Mouse (Mus musculus) liver, postnatal 0 days (tissue): ENCODE data around the gene Asb8.

Experiments used
- CTCF ChIP-seq: sonication (generic); IDR thresholded peaks from 2 replicates; pipeline ENCODE4 v1.5.1; 2016; ENCODE audit warnings: antibody characterized with exemption, low read depth
- EP300 ChIP-seq: IDR thresholded peaks from 2 replicates; pipeline ENCODE4 v1.6.1; 2016; ENCODE audit warnings: antibody characterized with exemption, low read depth, mild to moderate bottlenecking

DNA sequence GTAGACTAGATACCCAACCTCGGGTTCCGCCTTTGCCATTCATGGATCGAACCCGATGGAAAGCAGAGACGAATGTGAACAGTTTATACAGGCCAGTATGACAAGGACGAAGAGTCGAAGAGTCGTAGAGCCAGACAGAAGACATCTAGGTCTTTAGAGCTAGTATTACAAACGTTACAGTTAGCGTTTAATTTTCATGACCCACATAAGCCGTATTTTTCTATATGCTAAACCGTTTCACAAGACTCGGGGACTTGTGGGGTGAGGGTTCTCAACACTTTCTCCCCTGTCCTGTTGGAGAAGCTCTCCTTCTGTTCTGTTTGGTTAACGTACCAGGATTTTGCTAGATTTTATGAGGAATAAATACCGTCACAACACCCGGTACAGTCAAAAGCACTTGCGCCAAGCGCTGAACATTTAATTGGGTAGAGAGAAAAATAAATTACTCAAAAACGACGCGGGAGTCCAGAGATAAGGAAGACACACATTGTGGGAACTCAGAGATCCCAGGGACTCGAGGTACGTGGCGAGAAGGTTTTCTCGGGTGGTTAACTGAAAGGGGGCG lies 15.2 kb upstream of the Asb8 start:
- TF ChIP-seq CTCF, result no peak
- TF ChIP-seq EP300, result no peak
